Mouse (Mus musculus): ENCODE data around the gene Gm10644. TPM values are rescaled to one million over a fixed set of nuclear protein-coding genes. Genes with fewer than 3 reads are reported as not detected.
A peak's percentile ranks its signal among the peaks of the same experiment; 100 is the strongest.

Gene Gm10644
- polyA plus RNA-seq, 1 experiment = 1.1 TPM

DNA sequence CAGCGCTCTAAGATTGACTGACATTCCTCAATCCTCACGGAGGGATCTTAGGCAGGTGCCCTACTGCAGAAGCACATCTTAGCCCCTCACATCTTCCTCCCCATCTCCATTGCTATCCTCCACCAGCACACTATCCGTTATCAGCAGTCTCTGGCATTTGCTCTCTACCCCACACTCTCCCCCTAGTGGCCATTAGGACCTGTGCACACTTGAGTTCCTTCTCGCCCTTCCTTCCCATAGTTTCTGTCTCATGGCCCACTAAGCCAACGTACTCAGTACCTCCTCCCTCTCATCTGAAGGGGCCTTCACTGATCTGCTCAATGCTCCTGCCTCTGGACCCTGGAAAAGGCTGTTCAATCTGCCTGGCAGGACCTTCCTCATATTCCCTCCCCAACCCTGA is 59.1 kb downstream of the Gm10644 start:
- no peak overlapping the region for H3K27ac ChIP-seq (ENCODE audit: control insufficient read depth, insufficient read depth, low read length)
- peak; percentile 44 for DNase-seq
- peaks cover 5% of the 10 kb centered on the region for H3K4me1 ChIP-seq (replicated peaks; ENCODE audit: control insufficient read depth, insufficient read depth, low read length)
- no peaks in the 10 kb centered on the region for H3K36me3 ChIP-seq (ENCODE audit: control insufficient read depth, insufficient read depth, low read length)
- WGBS = 3% methylated on average over 5 of the region's 5 CpGs
- H3K4me3 ChIP-seq (ENCODE audit: control insufficient read depth, insufficient read depth, low read length) = no peak overlapping the region
- no peaks in the 10 kb centered on the region for H3K27me3 ChIP-seq (ENCODE audit: control insufficient read depth, insufficient read depth, low read length)
- no peak for TF ChIP-seq POLR2A (IDR thresholded peaks at IDR 0.05; ENCODE audit: control insufficient read depth, extremely low read depth, insufficient read depth, low read length, poor library complexity)
- peak; percentile 53; the same call in 1 of the 2 replicates for TF ChIP-seq CTCF (IDR thresholded peaks at IDR 0.05; ENCODE audit: borderline replicate concordance, control insufficient read depth, extremely low read depth, insufficient read depth, low read length, poor library complexity)

DNA sequence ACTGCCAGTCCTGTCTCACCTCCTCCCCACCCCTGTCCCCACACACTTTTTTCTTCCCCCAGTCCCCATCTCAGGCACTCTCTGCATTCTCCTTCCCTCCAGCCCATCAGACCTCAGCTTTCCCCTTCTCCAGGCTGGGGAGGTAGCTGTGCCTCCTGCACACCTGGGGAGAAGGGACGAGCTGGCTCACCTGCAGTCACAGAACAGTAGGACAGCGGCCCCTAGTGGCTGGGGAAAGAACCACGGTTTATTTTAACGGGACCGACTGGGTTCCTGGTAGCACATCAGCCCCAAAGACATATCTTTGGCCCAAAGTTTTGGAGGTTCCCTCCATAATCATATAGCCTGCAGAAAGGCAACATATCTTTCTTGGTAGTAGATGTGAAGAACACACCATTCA is 61.1 kb downstream of the Gm10644 start:
- peak; percentile 93 for TF ChIP-seq CTCF (IDR thresholded peaks at IDR 0.05; ENCODE audit: borderline replicate concordance, control insufficient read depth, extremely low read depth, insufficient read depth, low read length, poor library complexity)
- TF ChIP-seq POLR2A (IDR thresholded peaks at IDR 0.05; ENCODE audit: control insufficient read depth, extremely low read depth, insufficient read depth, low read length, poor library complexity) = no peak
- Histone ChIP-seq H3K36me3 (ENCODE audit: control insufficient read depth, insufficient read depth, low read length) (no peaks in the 10 kb centered on the region), H3K4me3 (ENCODE audit: control insufficient read depth, insufficient read depth, low read length) (no peak overlapping the region), H3K4me1 (replicated peaks; ENCODE audit: control insufficient read depth, insufficient read depth, low read length) (peaks cover 2% of the 10 kb centered on the region; the same call in 1 of the 2 replicates), H3K27me3 (ENCODE audit: control insufficient read depth, insufficient read depth, low read length) (no peaks in the 10 kb centered on the region), H3K27ac (ENCODE audit: control insufficient read depth, insufficient read depth, low read length) (no peak overlapping the region)
- peak; percentile 83 for DNase-seq
- 2% methylated on average over 5 of the region's 5 CpGs for WGBS

DNA sequence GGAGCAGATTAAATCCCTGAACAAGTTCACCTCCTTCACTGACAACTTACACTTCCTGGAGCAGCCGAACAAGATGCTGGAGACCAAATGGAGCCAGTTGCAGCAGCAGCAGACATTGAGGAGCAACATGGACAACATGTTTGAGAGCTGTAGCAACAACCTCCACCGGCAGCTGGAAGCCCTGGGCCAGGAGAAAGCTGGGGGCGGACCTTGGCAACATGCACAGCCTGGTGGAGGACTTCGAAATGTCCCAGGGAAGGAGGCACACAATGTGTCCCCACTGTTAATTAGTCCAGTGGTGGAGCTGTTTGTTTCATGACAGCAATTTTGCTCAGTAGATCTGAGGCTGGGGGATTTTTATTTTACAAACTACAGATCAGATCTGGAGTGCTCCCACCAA is 62.9 kb downstream of the Gm10644 start:
- WGBS = 66% methylated on average over 4 of the region's 4 CpGs
- Histone ChIP-seq H3K27me3 (ENCODE audit: control insufficient read depth, insufficient read depth, low read length) (no peaks in the 10 kb centered on the region), H3K36me3 (ENCODE audit: control insufficient read depth, insufficient read depth, low read length) (no peaks in the 10 kb centered on the region), H3K4me3 (ENCODE audit: control insufficient read depth, insufficient read depth, low read length) (no peak overlapping the region), H3K27ac (ENCODE audit: control insufficient read depth, insufficient read depth, low read length) (no peak overlapping the region), H3K4me1 (replicated peaks; ENCODE audit: control insufficient read depth, insufficient read depth, low read length) (no peaks in the 10 kb centered on the region; the same call in 1 of the 2 replicates)
- TF ChIP-seq POLR2A (IDR thresholded peaks at IDR 0.05; ENCODE audit: control insufficient read depth, extremely low read depth, insufficient read depth, low read length, poor library complexity) (no peak), CTCF (IDR thresholded peaks at IDR 0.05; ENCODE audit: borderline replicate concordance, control insufficient read depth, extremely low read depth, insufficient read depth, low read length, poor library complexity) (no peak)
- no peak for DNase-seq

DNA sequence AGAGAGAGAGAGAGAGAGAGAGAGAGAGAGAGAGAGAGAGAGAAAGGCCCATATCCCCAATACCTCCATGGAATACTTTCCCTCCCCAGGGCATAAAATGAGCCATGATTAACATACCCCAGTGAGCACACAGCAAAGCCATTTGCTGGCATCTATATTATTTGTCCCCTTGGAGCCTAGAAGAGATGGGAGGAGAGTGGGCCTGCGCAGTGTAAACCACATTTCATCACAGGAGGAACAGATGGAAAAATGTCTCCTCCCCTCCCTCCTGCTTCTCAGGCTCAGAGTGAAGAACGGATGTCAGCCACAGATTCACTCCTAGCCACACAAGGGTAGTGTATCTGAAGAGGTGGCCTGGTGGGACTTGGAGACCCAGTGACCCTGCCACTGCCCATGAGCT is 66.6 kb downstream of the Gm10644 start:
- no peaks in the 10 kb centered on the region for H3K4me1 ChIP-seq (replicated peaks; ENCODE audit: control insufficient read depth, insufficient read depth, low read length)
- no peaks in the 10 kb centered on the region for H3K36me3 ChIP-seq (ENCODE audit: control insufficient read depth, insufficient read depth, low read length)
- no peak overlapping the region for H3K27ac ChIP-seq (ENCODE audit: control insufficient read depth, insufficient read depth, low read length)
- TF ChIP-seq CTCF (IDR thresholded peaks at IDR 0.05; ENCODE audit: borderline replicate concordance, control insufficient read depth, extremely low read depth, insufficient read depth, low read length, poor library complexity) (no peak), POLR2A (IDR thresholded peaks at IDR 0.05; ENCODE audit: control insufficient read depth, extremely low read depth, insufficient read depth, low read length, poor library complexity) (no peak)
- no peak for DNase-seq
- WGBS = 88% methylated on average over 2 of the region's 2 CpGs
- no peak overlapping the region for H3K4me3 ChIP-seq (ENCODE audit: control insufficient read depth, insufficient read depth, low read length)
- H3K27me3 ChIP-seq (ENCODE audit: control insufficient read depth, insufficient read depth, low read length) = no peaks in the 10 kb centered on the region

Other genes with a start within 250 kb of the Gm10644 start
- gene Ddx39, start 240.0 kb downstream of the Gm10644 start, polyA plus RNA-seq (2012; rRNA removed) = 157 and 171 TPM in 2 replicates
- gene Adgre5, start 213.9 kb downstream of the Gm10644 start, polyA plus RNA-seq (2012; rRNA removed) = 190 and 193 TPM in 2 replicates
- 170 and 184 TPM in 2 replicates for gene Adgrl1, start 55.1 kb downstream of the Gm10644 start, polyA plus RNA-seq (2012; rRNA removed)
- gene Asf1b, start 302 bp upstream of the Gm10644 start, polyA plus RNA-seq (2012; rRNA removed) = 170 and 243 TPM in 2 replicates
- gene Prkaca, start 17.8 kb upstream of the Gm10644 start, polyA plus RNA-seq (2012; rRNA removed) = 57.8 and 59.0 TPM in 2 replicates
- 153 and 190 TPM in 2 replicates for gene Samd1, start 42.5 kb upstream of the Gm10644 start, polyA plus RNA-seq (2012; rRNA removed)
- 1.1 and 1.2 TPM in 2 replicates for gene 1700067K01Rik, start 46.3 kb upstream of the Gm10644 start, polyA plus RNA-seq (2012; rRNA removed)
- gene 2210011C24Rik, start 57.0 kb upstream of the Gm10644 start, polyA plus RNA-seq (2012; rRNA removed) = 0.32 and 0.43 TPM in 2 replicates
- gene Palm3, start 66.3 kb upstream of the Gm10644 start, polyA plus RNA-seq (2012; rRNA removed) = 0.32 and 0.43 TPM in 2 replicates
- gene Il27ra, start 87.4 kb upstream of the Gm10644 start, polyA plus RNA-seq (2012; rRNA removed) = 82.6 and 84.0 TPM in 2 replicates
- 7.1 and 9.1 TPM in 2 replicates for gene Rln3, start 89.8 kb upstream of the Gm10644 start, polyA plus RNA-seq (2012; rRNA removed)
- 0.36 and 0.45 TPM in 2 replicates for gene Gm10643, start 109.9 kb upstream of the Gm10644 start, polyA plus RNA-seq (2012; rRNA removed)
- gene Rfx1, start 111.6 kb upstream of the Gm10644 start, polyA plus RNA-seq (2012; rRNA removed) = 76.1 and 88.8 TPM in 2 replicates
- 190 and 211 TPM in 2 replicates for gene Dcaf15, start 149.6 kb upstream of the Gm10644 start, polyA plus RNA-seq (2012; rRNA removed)
- 6.6 and 7.7 TPM in 2 replicates for gene Podnl1, start 170.8 kb upstream of the Gm10644 start, polyA plus RNA-seq (2012; rRNA removed)
- 49.8 and 54.6 TPM in 2 replicates for gene Cc2d1a, start 192.7 kb upstream of the Gm10644 start, polyA plus RNA-seq (2012; rRNA removed)
- gene 4930432K21Rik, start 192.8 kb upstream of the Gm10644 start, polyA plus RNA-seq (2012; rRNA removed) = 1.9 and 2.4 TPM in 2 replicates
- 5.5 and 8.5 TPM in 2 replicates for gene Nanos3, start 230.0 kb upstream of the Gm10644 start, polyA plus RNA-seq (2012; rRNA removed)

Data from thymus, adult 2 months (tissue).